Mouse (Mus musculus) liver, postnatal 0 days (tissue): ENCODE measurements at regions not wholly inside any gene's neighbourhood (a gene's known extent, or its start where the extent isn't known, plus 50 kb on each side); places are given as distances from the start of the nearest gene placed in this dataset.

Source experiments
- ATAC-seq: fragments of 200-750 bp; cut with Nextera tagmentation; 2 replicates; pipeline ENCODE4 v1.8.0; 2017; ENCODE audit warnings: mild to moderate bottlenecking, moderate library complexity
- DNase-seq: peaks from one replicate; pipeline ENCODE4 v3.0.0-alpha.2; 2016
- H3K27ac ChIP-seq: fragments of 300-500 bp; sonication (generic); 2 replicates; pipeline ENCODE4 v1.5.1; 2014; ENCODE audit warnings: antibody characterized with exemption, moderate library complexity, mild to moderate bottlenecking, low read depth
- H3K27me3 ChIP-seq: fragments of 300-500 bp; sonication (generic); 2 replicates; pipeline ENCODE4 v1.6.1; 2014; ENCODE audit warnings: low read length, control low read depth, mixed read lengths; ENCODE audit not compliant: insufficient read depth
- H3K36me3 ChIP-seq: fragments of 300-500 bp; sonication (generic); replicated peaks from 2 replicates; pipeline ENCODE4 v1.6.1; 2014; ENCODE audit warnings: mild to moderate bottlenecking, control low read depth, low read length, moderate library complexity, mixed read lengths; ENCODE audit not compliant: insufficient read depth
- H3K4me1 ChIP-seq: fragments of 300-500 bp; sonication (generic); 2 replicates; pipeline ENCODE4 v1.6.1; 2014; ENCODE audit warnings: antibody characterized with exemption, mild to moderate bottlenecking, control low read depth; ENCODE audit not compliant: insufficient read depth
- H3K4me2 ChIP-seq: fragments of 300-500 bp; sonication (generic); 2 replicates; pipeline ENCODE4 v1.6.1; 2014; ENCODE audit warnings: low read depth, mild to moderate bottlenecking, low read length, moderate library complexity, mixed read lengths
- H3K4me3 ChIP-seq: fragments of 300-500 bp; sonication (generic); 2 replicates; pipeline ENCODE4 v1.5.1; 2014; ENCODE audit warnings: low read depth, low read length
- H3K9ac ChIP-seq: fragments of 300-500 bp; sonication (generic); replicated peaks from 2 replicates; pipeline ENCODE4 v1.6.1; 2014; ENCODE audit warnings: mild to moderate bottlenecking, moderate library complexity
- H3K9me3 ChIP-seq: fragments of 300-500 bp; sonication (generic); 2 replicates; pipeline ENCODE4 v1.6.1; 2016; ENCODE audit warnings: mild to moderate bottlenecking, control low read depth, low read length, mixed read lengths
- CTCF ChIP-seq: sonication (generic); IDR thresholded peaks from 2 replicates; pipeline ENCODE4 v1.5.1; 2016; ENCODE audit warnings: antibody characterized with exemption, low read depth
- EP300 ChIP-seq: IDR thresholded peaks from 2 replicates; pipeline ENCODE4 v1.6.1; 2016; ENCODE audit warnings: antibody characterized with exemption, low read depth, mild to moderate bottlenecking
- WGBS: fragments of 180-500 bp; shearing (Covaris S2); extraction: QIAGEN DNeasy Blood & Tissue Kit; methylation state at CpG from one replicate; pipeline ENCODE4 v1.1.7; 2014; ENCODE audit not compliant: insufficient replicate concordance; 5-methylcytosine and 5-hydroxymethylcytosine counted together

DNA sequence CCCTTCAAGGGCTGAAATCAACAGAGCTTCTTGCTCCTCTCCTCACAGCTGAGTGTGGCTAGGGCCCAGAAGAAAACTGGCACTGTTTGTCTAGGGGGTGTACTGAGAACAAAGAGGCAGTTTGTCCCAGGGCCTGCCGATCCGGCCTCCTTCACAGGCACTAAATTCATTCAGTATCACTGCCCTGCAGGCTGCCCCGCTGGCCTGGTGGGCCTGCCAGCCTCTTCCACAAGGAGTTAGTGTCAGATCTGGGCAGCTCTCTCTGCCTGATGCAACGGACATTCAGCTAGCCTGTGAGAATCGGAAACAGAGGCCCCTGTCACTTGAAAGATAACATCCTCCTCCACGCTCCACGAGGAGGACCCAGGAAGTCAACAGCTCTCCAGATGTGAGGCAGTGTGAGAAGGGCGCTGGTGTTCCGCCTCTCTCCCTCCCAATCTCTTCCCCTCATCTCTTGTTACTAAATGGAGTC lies 83.5 kb upstream of the Usp24 start:
- peak; percentile 33 for DNase-seq
- no peaks in the 10 kb centered on the region for H3K36me3 ChIP-seq
- peak; percentile 84 for ATAC-seq
- H3K4me2 ChIP-seq: peak overlapping the region; percentile 11; the same call in 1 of the 2 replicates
- peaks cover 11% of the 10 kb centered on the region for H3K4me1 ChIP-seq
- no peaks in the 10 kb centered on the region for H3K27me3 ChIP-seq
- 24% methylated on average over 9 of the region's 9 CpGs for WGBS
- H3K9me3 ChIP-seq: peaks cover 2% of the 10 kb centered on the region; the same call in 1 of the 2 replicates
- TF ChIP-seq CTCF (no peak), EP300 (peak; percentile 80)
- no peak overlapping the region for H3K4me3 ChIP-seq
- peak overlapping the region; percentile 32 for H3K27ac ChIP-seq
- H3K9ac ChIP-seq: no peak overlapping the region

DNA sequence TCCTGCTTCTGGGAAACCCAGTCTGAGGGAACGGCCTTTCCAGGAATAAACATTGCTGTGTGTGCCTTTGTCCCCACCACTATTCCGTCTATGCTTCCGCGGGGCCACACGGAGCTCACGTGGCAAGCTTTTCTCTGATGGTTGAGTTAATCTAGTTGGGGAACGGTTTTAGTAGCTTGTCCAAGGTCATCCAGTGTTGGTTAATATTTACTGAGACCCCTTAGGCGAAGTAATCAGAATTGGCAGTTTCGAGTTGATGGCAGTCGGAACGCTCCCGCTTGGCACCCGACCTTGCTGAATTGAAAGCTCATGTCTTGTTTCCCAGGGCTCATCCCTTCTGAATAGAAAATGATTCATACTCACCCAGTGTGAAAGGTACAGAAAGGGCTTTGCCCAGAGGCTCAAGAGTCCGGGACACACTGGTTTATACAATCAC lies 71.6 kb upstream of the Usp24 start:
- H3K27ac ChIP-seq: 0 out of 2 replicates have a peak overlapping the region, but pooled peaks have one; percentile 12
- H3K4me3 ChIP-seq: no peak overlapping the region
- H3K4me2 ChIP-seq: no peak overlapping the region
- no peak overlapping the region for H3K9ac ChIP-seq
- 84% methylated on average over 14 of the region's 14 CpGs for WGBS
- ATAC-seq (no peak), DNase-seq (no peak)
- no peaks in the 10 kb centered on the region for H3K36me3 ChIP-seq
- no peaks in the 10 kb centered on the region for H3K27me3 ChIP-seq
- H3K4me1 ChIP-seq: peaks cover 21% of the 10 kb centered on the region
- no peak for TF ChIP-seq EP300
- no peak for TF ChIP-seq CTCF
- no peaks in the 10 kb centered on the region for H3K9me3 ChIP-seq

DNA sequence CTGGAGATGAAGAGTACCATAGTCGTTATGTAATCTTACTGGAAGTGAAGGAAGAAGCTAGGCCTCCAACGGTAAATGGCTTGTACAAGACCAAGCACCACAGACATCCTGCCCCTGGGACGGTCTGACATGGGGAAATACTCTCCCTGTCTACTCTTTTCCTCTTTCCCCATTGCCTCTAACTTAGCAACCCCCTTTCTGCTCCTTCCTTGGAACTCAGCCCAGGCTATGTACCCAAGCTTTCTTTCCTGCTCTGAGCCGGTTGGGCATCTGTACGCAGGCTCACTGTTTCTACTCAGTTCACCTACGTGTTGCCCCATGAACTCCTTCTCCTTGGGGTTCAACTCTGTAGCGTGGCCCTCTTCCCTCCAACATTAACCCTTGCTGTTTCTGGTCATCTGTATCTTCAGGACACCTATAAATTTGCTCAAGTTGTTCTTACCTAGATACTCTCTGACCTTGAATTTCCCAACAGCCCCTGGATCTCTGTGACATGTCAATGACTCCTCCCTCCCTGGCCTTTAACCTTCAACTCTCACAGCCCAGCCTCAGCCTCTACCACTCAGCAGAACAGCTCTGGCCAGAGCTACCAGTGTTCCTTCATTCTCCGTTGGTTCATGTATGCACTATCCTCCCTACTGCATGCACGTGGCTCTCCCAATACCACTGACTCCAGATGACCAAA lies 71.0 kb upstream of the Usp24 start:
- no peaks in the 10 kb centered on the region for H3K27me3 ChIP-seq
- H3K27ac ChIP-seq: 0 out of 2 replicates have a peak overlapping the region, but pooled peaks have one; percentile 12
- no peaks in the 10 kb centered on the region for H3K9me3 ChIP-seq
- peaks cover 21% of the 10 kb centered on the region for H3K4me1 ChIP-seq
- H3K4me2 ChIP-seq: no peak overlapping the region
- DNase-seq: no peak
- no peak overlapping the region for H3K9ac ChIP-seq
- no peaks in the 10 kb centered on the region for H3K36me3 ChIP-seq
- H3K4me3 ChIP-seq: no peak overlapping the region
- 68% methylated on average over 9 of the region's 9 CpGs for WGBS
- TF ChIP-seq EP300 (no peak), CTCF (no peak)
- no peak for ATAC-seq

DNA sequence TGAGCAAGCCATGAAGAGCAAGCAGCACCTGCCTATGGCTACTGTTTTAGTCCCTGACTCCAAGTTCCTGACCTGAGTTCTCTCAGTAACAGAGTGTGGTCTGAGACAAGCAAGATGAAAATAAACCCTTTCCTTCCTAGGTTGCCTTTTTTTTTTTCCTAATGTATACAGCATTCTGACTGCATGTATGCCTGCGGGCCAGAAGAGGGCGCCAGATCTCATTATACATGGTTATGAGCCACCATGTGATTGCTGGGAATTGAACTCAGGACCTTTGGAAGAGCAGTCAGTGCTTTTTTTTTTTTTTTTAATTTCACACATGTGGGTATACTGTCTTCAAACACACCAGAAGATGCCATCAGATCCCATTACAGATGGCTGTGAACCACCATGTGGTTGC lies 69.3 kb upstream of the Usp24 start:
- TF ChIP-seq CTCF: peak; percentile 49
- no peak for TF ChIP-seq EP300
- 69% methylated on average over 2 of the region's 2 CpGs for whole genome bisulfite sequencing
- H3K27ac ChIP-seq: no peak overlapping the region
- H3K4me3 ChIP-seq: no peak overlapping the region
- no peak for ATAC-seq
- DNase-seq: no peak
- H3K4me2 ChIP-seq: no peak overlapping the region
- H3K4me1 ChIP-seq: peaks cover 26% of the 10 kb centered on the region
- H3K27me3 ChIP-seq: no peaks in the 10 kb centered on the region
- H3K9me3 ChIP-seq: no peaks in the 10 kb centered on the region
- H3K9ac ChIP-seq: no peak overlapping the region
- H3K36me3 ChIP-seq: no peaks in the 10 kb centered on the region

DNA sequence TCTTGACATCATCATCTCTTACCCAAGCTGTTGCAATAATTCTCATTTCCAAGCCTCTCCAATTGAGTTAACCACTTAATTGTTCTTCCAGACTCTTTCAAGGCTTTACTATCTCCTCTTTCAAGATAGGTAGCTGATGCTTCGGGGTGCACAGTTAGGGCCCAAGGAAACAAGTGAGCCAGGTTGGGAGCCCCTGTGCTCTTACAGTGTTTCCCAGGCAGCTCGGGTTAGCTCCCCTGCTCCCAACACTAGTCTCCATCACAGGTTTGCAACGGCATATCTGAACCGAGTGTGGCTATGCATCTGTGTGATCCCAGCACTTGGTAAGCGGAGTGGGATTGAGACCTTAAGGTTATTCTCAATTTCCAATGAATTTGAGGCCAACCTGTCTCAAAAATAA lies 68.6 kb upstream of the Usp24 start:
- DNase-seq: no peak
- WGBS: 91% methylated on average over 5 of the region's 5 CpGs
- H3K4me3 ChIP-seq: no peak overlapping the region

DNA sequence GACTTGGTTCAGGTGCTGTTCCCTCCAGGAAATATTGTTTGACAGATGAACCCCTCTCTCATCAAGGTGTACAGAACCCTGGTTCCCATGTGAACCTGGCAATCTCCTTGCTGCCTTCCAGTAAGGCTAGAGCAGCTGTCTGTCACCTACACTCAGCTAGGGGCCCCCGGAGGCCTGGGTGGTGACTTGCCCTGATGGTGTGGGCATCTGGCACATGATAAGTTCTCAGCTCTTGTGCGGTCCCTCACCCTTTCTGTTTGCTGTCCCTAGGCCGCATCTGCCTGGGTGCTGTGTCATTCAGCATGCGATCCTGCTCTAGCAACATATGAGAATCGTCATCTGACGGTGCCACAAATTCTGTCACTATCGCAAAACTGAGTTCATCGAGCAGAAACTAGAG lies 67.7 kb upstream of the Usp24 start:
- TF ChIP-seq CTCF (no peak; the same call in 1 of the 2 replicates), EP300 (peak; percentile 86)
- ATAC-seq: peak; percentile 97
- peaks cover 26% of the 10 kb centered on the region for H3K4me1 ChIP-seq
- H3K9ac ChIP-seq: peak overlapping the region; percentile 44; the same call in 1 of the 2 replicates
- 52% methylated on average over 8 of the region's 8 CpGs for WGBS
- no peaks in the 10 kb centered on the region for H3K36me3 ChIP-seq
- H3K4me3 ChIP-seq: 0 out of 2 replicates have a peak overlapping the region, but pooled peaks have one; percentile 10
- peak overlapping the region; percentile 52 for H3K4me2 ChIP-seq
- H3K27me3 ChIP-seq: no peaks in the 10 kb centered on the region
- H3K9me3 ChIP-seq: no peaks in the 10 kb centered on the region
- H3K27ac ChIP-seq: peak overlapping the region; percentile 92
- DNase-seq: peak; percentile 74

More for the DNA sequence above, 68.6 kb upstream of the Usp24 start:
- TF ChIP-seq CTCF: no peak
- no peak for TF ChIP-seq EP300
- Histone ChIP-seq H3K4me2 (no peak overlapping the region), H3K9ac (no peak overlapping the region), H3K27me3 (no peaks in the 10 kb centered on the region), H3K9me3 (no peaks in the 10 kb centered on the region), H3K36me3 (no peaks in the 10 kb centered on the region), H3K4me1 (peaks cover 26% of the 10 kb centered on the region), H3K27ac (peak overlapping the region; percentile 92)
- no peak for ATAC-seq
